Mouse (Mus musculus): ENCODE data around the gene Eif4e. TPM values are rescaled to one million over a fixed set of nuclear protein-coding genes. Genes with fewer than 3 reads are reported as not detected.

Eif4e gene
- polyA plus RNA-seq, 1 experiment from 2014 or later: 559 TPM

DNA sequence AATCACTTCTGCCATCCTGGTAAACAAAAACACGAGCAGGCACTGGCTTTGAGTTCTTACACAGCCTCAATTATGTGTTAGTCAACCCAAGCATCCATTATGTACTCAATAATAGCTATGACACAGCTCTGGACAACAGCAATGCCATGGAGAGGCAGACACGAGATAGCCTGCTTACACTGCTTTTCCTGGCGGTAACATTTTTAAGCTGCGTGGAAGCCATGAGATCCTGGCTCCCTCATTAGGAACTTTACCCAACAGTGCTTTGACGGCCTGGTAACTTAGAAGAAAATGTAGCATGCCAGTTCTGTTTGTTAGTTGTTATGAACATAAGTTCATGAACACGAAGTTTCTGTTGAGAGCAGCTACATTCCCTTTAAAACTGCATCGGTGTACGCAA lies 485 bp upstream of the Eif4e start:
- WGBS: 54% methylated on average over 8 of the region's 8 CpGs
- no peak overlapping the region for H3K27ac ChIP-seq (replicated peaks; ENCODE audit: low read depth, low read length)
- peak overlapping the region; percentile 77 for H3K4me2 ChIP-seq (ENCODE audit: low read depth, low read length)
- DNase-seq (ENCODE audit: low spot score) (no peak), ATAC-seq (replicated peaks; ENCODE audit: insufficient number of reproducible peaks, low FRiP score, low TSS enrichment, low read depth) (no peak)
- H3K9ac ChIP-seq (replicated peaks; ENCODE audit: low read length): no peak overlapping the region
- no peaks in the 10 kb centered on the region for H3K27me3 ChIP-seq (ENCODE audit: control insufficient read depth, insufficient read depth, low read length)
- H3K4me1 ChIP-seq (ENCODE audit: control insufficient read depth, insufficient read depth, low read length): no peaks in the 10 kb centered on the region
- H3K9me3 ChIP-seq (replicated peaks; ENCODE audit: control insufficient read depth, low read length): no peaks in the 10 kb centered on the region
- H3K36me3 ChIP-seq (replicated peaks; ENCODE audit: control insufficient read depth, insufficient read depth, low read depth, low read length): no peaks in the 10 kb centered on the region
- no peak overlapping the region for H3K4me3 ChIP-seq (ENCODE audit: low read depth, low read length)

- peak overlapping the region; percentile 99 for H3K4me3 ChIP-seq (ENCODE audit: low read depth, low read length)
- peak overlapping the region; percentile 77 for H3K4me2 ChIP-seq (ENCODE audit: low read depth, low read length)
- peak; percentile 88 for ATAC-seq (replicated peaks; ENCODE audit: insufficient number of reproducible peaks, low FRiP score, low TSS enrichment, low read depth)
- DNase-seq (ENCODE audit: low spot score): peak; percentile 98
- H3K9me3 ChIP-seq (replicated peaks; ENCODE audit: control insufficient read depth, low read length): no peaks in the 10 kb centered on the region
- H3K27me3 ChIP-seq (ENCODE audit: control insufficient read depth, insufficient read depth, low read length): no peaks in the 10 kb centered on the region
- H3K36me3 ChIP-seq (replicated peaks; ENCODE audit: control insufficient read depth, insufficient read depth, low read depth, low read length): no peaks in the 10 kb centered on the region
- H3K4me1 ChIP-seq (ENCODE audit: control insufficient read depth, insufficient read depth, low read length): no peaks in the 10 kb centered on the region
- WGBS: under 1% methylated on average over 53 of the region's 85 CpGs
- peak overlapping the region; percentile 94 for H3K9ac ChIP-seq (replicated peaks; ENCODE audit: low read length)
- peak overlapping the region; percentile 91 for H3K27ac ChIP-seq (replicated peaks; ENCODE audit: low read depth, low read length)
Observed at GRCm38 (mm10) chr3:138526916-138527666, 1.1 kb downstream of the Eif4e start.

GRCm38 (mm10) chr3:138527667-138528231 lies 1.8 kb downstream of the Eif4e start:
- Histone ChIP-seq H3K9ac (replicated peaks; ENCODE audit: low read length) (peak overlapping the region; percentile 94), H3K4me3 (ENCODE audit: low read depth, low read length) (peak overlapping the region; percentile 99), H3K4me1 (ENCODE audit: control insufficient read depth, insufficient read depth, low read length) (no peaks in the 10 kb centered on the region), H3K9me3 (replicated peaks; ENCODE audit: control insufficient read depth, low read length) (no peaks in the 10 kb centered on the region), H3K27me3 (ENCODE audit: control insufficient read depth, insufficient read depth, low read length) (no peaks in the 10 kb centered on the region), H3K27ac (replicated peaks; ENCODE audit: low read depth, low read length) (peak overlapping the region; percentile 91), H3K4me2 (ENCODE audit: low read depth, low read length) (peak overlapping the region; percentile 70), H3K36me3 (replicated peaks; ENCODE audit: control insufficient read depth, insufficient read depth, low read depth, low read length) (no peaks in the 10 kb centered on the region)
- DNase-seq (ENCODE audit: low spot score) (peak; percentile 78), ATAC-seq (replicated peaks; ENCODE audit: insufficient number of reproducible peaks, low FRiP score, low TSS enrichment, low read depth) (peak; percentile 84)
- under 1% methylated on average over 28 of the region's 64 CpGs for WGBS

- H3K9me3 ChIP-seq (replicated peaks; ENCODE audit: control insufficient read depth, low read length): no peaks in the 10 kb centered on the region
- WGBS: 2% methylated on average over 16 of the region's 16 CpGs
- no peak overlapping the region for H3K27ac ChIP-seq (replicated peaks; ENCODE audit: low read depth, low read length)
- H3K36me3 ChIP-seq (replicated peaks; ENCODE audit: control insufficient read depth, insufficient read depth, low read depth, low read length): no peaks in the 10 kb centered on the region
- H3K4me3 ChIP-seq (ENCODE audit: low read depth, low read length): peak overlapping the region; percentile 99
- no peak for ATAC-seq (replicated peaks; ENCODE audit: insufficient number of reproducible peaks, low FRiP score, low TSS enrichment, low read depth)
- no peak for DNase-seq (ENCODE audit: low spot score)
- H3K27me3 ChIP-seq (ENCODE audit: control insufficient read depth, insufficient read depth, low read length): no peaks in the 10 kb centered on the region
- H3K9ac ChIP-seq (replicated peaks; ENCODE audit: low read length): peak overlapping the region; percentile 94
- no peaks in the 10 kb centered on the region for H3K4me1 ChIP-seq (ENCODE audit: control insufficient read depth, insufficient read depth, low read length)
- peak overlapping the region; percentile 70 for H3K4me2 ChIP-seq (ENCODE audit: low read depth, low read length)
Observed at GRCm38 (mm10) chr3:138528265-138528664, 2.3 kb downstream of the Eif4e start.

DNA sequence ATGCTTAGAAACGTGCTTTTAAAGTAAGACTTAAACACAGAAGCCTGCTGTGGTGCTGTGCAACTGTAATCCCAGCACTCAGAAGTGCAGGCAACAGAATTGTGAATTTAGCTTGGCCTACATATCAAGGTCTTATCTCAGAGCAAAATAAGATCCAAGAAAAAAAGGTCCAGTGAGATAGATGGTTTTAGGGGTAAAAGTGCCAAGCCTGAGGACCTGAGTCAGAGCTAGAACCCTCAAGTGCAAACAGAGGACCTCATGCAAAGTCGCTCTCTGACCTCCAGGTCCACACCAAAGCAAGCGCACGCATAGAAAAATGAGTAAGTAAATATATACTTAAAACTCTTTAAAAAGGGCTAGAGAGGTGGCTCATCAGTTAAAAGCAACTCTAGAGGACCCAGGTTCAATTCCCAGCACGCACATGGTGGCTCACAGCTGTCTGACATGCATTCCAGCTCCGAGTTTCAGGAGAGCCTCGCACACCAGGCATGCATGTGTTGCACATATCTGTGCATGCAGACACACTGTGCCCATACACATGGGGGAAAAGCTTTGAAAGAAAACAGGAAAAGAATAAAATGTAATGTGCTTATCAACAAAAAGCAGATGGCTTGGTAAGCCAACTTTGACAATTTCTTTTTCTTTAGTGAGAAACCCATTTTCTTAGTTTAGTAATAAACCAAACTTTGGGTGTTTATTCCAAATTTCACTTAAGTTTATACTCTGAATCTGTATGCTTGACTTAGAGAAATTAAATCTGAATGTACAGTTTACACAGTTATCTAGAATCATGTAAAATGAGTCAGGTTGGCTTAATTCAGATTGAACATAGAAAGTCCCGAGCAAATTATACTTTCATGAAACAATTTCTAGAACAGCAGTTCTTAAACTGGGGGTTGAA lies 4.8 kb downstream of the Eif4e start:
- H3K4me2 ChIP-seq (ENCODE audit: low read depth, low read length): no peak overlapping the region
- DNase-seq (ENCODE audit: low spot score) (no peak), ATAC-seq (replicated peaks; ENCODE audit: insufficient number of reproducible peaks, low FRiP score, low TSS enrichment, low read depth) (no peak)
- H3K9me3 ChIP-seq (replicated peaks; ENCODE audit: control insufficient read depth, low read length): no peaks in the 10 kb centered on the region
- no peak overlapping the region for H3K4me3 ChIP-seq (ENCODE audit: low read depth, low read length)
- H3K36me3 ChIP-seq (replicated peaks; ENCODE audit: control insufficient read depth, insufficient read depth, low read depth, low read length): no peaks in the 10 kb centered on the region
- H3K27me3 ChIP-seq (ENCODE audit: control insufficient read depth, insufficient read depth, low read length): no peaks in the 10 kb centered on the region
- WGBS: 80% methylated on average over 8 of the region's 8 CpGs
- no peak overlapping the region for H3K27ac ChIP-seq (replicated peaks; ENCODE audit: low read depth, low read length)
- H3K4me1 ChIP-seq (ENCODE audit: control insufficient read depth, insufficient read depth, low read length): no peaks in the 10 kb centered on the region
- no peak overlapping the region for H3K9ac ChIP-seq (replicated peaks; ENCODE audit: low read length)

- Histone ChIP-seq H3K36me3 (replicated peaks; ENCODE audit: control insufficient read depth, insufficient read depth, low read depth, low read length) (no peaks in the 10 kb centered on the region), H3K27ac (replicated peaks; ENCODE audit: low read depth, low read length) (no peak overlapping the region), H3K27me3 (ENCODE audit: control insufficient read depth, insufficient read depth, low read length) (no peaks in the 10 kb centered on the region), H3K9ac (replicated peaks; ENCODE audit: low read length) (no peak overlapping the region), H3K4me1 (ENCODE audit: control insufficient read depth, insufficient read depth, low read length) (no peaks in the 10 kb centered on the region), H3K4me2 (ENCODE audit: low read depth, low read length) (no peak overlapping the region), H3K4me3 (ENCODE audit: low read depth, low read length) (no peak overlapping the region), H3K9me3 (replicated peaks; ENCODE audit: control insufficient read depth, low read length) (no peaks in the 10 kb centered on the region)
- no peak for DNase-seq (ENCODE audit: low spot score)
- ATAC-seq (replicated peaks; ENCODE audit: insufficient number of reproducible peaks, low FRiP score, low TSS enrichment, low read depth): no peak
- 61% methylated on average over 12 of the region's 12 CpGs for WGBS
Observed at GRCm38 (mm10) chr3:138531479-138532181, 5.7 kb downstream of the Eif4e start.

DNA sequence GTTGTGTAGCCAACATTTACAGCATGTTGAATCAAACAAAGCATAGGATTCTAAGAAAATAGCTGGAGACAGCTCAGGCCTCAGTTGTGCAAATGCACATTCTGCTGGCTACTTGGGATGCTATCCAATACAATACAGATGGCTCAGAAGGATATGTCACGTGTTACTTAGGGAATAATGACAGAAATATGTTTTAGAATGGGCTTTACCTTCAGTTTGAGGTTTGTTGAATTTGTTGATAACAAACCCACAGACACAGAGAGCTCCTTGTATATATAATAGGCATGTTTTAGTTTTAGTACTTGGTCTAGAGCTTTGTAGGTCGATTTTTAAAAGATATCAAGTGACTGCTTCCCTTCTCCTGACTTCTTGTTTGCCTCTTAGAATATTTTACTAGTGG lies 6.8 kb downstream of the Eif4e start:
- Histone ChIP-seq H3K4me1 (ENCODE audit: control insufficient read depth, insufficient read depth, low read length) (no peaks in the 10 kb centered on the region), H3K4me2 (ENCODE audit: low read depth, low read length) (no peak overlapping the region), H3K4me3 (ENCODE audit: low read depth, low read length) (no peak overlapping the region), H3K27me3 (ENCODE audit: control insufficient read depth, insufficient read depth, low read length) (no peaks in the 10 kb centered on the region), H3K27ac (replicated peaks; ENCODE audit: low read depth, low read length) (no peak overlapping the region), H3K9me3 (replicated peaks; ENCODE audit: control insufficient read depth, low read length) (no peaks in the 10 kb centered on the region), H3K36me3 (replicated peaks; ENCODE audit: control insufficient read depth, insufficient read depth, low read depth, low read length) (no peaks in the 10 kb centered on the region), H3K9ac (replicated peaks; ENCODE audit: low read length) (no peak overlapping the region)
- 71% methylated on average over 2 of the region's 2 CpGs for WGBS
- no peak for ATAC-seq (replicated peaks; ENCODE audit: insufficient number of reproducible peaks, low FRiP score, low TSS enrichment, low read depth)
- no peak for DNase-seq (ENCODE audit: low spot score)

Measured in embryonic facial prominence, embryonic 11.5 days (tissue).